Mouse (Mus musculus) gastrocnemius, postnatal 14 days (tissue): ENCODE data around the gene Golga2. TPM values are rescaled to one million over a fixed set of nuclear protein-coding genes. Genes with fewer than 3 reads are reported as not detected.

Experiments
- DNase-seq: peaks from one replicate; pipeline ENCODE4 v3.0.0; 2021; ENCODE audit warnings: mixed read lengths
- intact Hi-C: fragments of 180-260 bp; cut with DNase I; formaldehyde crosslinking; loops from one replicate; pipeline ENCODE4 v1.15.1; 2025; ENCODE audit warnings: low total_unique reads
- total RNA-seq, 2 experiments: library from RNA; stranded (reverse); gene quantifications; 2 replicates each; pipeline ENCODE4 v1.2.3; 2021

The Golga2 gene
- total RNA-seq, 2 experiments from 2014 or later: 58.4 to 62.1 TPM

GRCm38 (mm10) chr2:32339912-32340642 lies 52.9 kb downstream of the Golga2 start:
- intact Hi-C loops: no loop called here
- no peak for DNase-seq

- intact Hi-C loops: no loop called here
- DNase-seq: no peak
Measured at GRCm38 (mm10) chr2:32340836-32341633, 53.9 kb downstream of the Golga2 start.

- no peak for DNase-seq
- intact Hi-C loops: no loop called here
Measured at GRCm38 (mm10) chr2:32341634-32341939, 54.4 kb downstream of the Golga2 start.

GRCm38 (mm10) chr2:32342039-32342438 lies 54.9 kb downstream of the Golga2 start:
- intact Hi-C loops: no loop called here
- DNase-seq: no peak

- DNase-seq: peak; percentile 69
- intact Hi-C loops: no loop called here
Measured at GRCm38 (mm10) chr2:32342539-32343350, 55.6 kb downstream of the Golga2 start.

GRCm38 (mm10) chr2:32343351-32343671 lies 56.1 kb downstream of the Golga2 start:
- intact Hi-C loops: no loop called here
- DNase-seq: no peak

- intact Hi-C loops: no loop called here
- DNase-seq: no peak
Measured at GRCm38 (mm10) chr2:32344056-32344455, 56.9 kb downstream of the Golga2 start.

- no peak for DNase-seq
- intact Hi-C loops: no loop called here
Measured at GRCm38 (mm10) chr2:32344598-32345321, 57.6 kb downstream of the Golga2 start.

- DNase-seq: no peak
- intact Hi-C loops: no loop called here
Measured at GRCm38 (mm10) chr2:32347019-32347418, 59.8 kb downstream of the Golga2 start.

- intact Hi-C loops: no loop called here
- no peak for DNase-seq
Measured at GRCm38 (mm10) chr2:32348311-32348710, 61.1 kb downstream of the Golga2 start.

GRCm38 (mm10) chr2:32349625-32350255 lies 62.6 kb downstream of the Golga2 start:
- intact Hi-C loops: loop anchor here (5.0 kb wide), 1 partner anchor 42 kb away; no protein-coding TSS in a partner anchor
- no peak for DNase-seq

- no peak for DNase-seq
- intact Hi-C loops: loop anchor here (5.0 kb wide), 1 partner anchor 43 kb away; no protein-coding TSS in a partner anchor
Measured at GRCm38 (mm10) chr2:32350471-32351051, 63.4 kb downstream of the Golga2 start.

- DNase-seq: no peak
- intact Hi-C loops: loop anchor here (5.0 kb wide), 1 partner anchor 44 kb away; no protein-coding TSS in a partner anchor
Measured at GRCm38 (mm10) chr2:32351471-32351961, 64.3 kb downstream of the Golga2 start.

GRCm38 (mm10) chr2:32352151-32353006 lies 65.2 kb downstream of the Golga2 start, which contains the start of gene Ciz1:
Ciz1 (plus strand) TSS chr2:32352327.
- intact Hi-C loops: loop anchor here (5.0 kb wide), 1 partner anchor 45 kb away; no protein-coding TSS in a partner anchor
- DNase-seq: no peak

- intact Hi-C loops: loop anchor here (5.0 kb wide), 1 partner anchor 46 kb away; no protein-coding TSS in a partner anchor
- peak; percentile 93 for DNase-seq
Measured at GRCm38 (mm10) chr2:32353007-32353542, 65.9 kb downstream of the Golga2 start, which contains the start of gene Dnm1. Dnm1 (minus strand) TSS chr2:32353338.

GRCm38 (mm10) chr2:32353836-32354235 lies 66.7 kb downstream of the Golga2 start:
- intact Hi-C loops: loop anchor here (5.0 kb wide), 1 partner anchor 47 kb away; no protein-coding TSS in a partner anchor
- no peak for DNase-seq

- intact Hi-C loops: loop anchor here (5.0 kb wide), 1 partner anchor 47 kb away; no protein-coding TSS in a partner anchor
- DNase-seq: no peak
Measured at GRCm38 (mm10) chr2:32354336-32354895, 67.2 kb downstream of the Golga2 start.
